Mouse (Mus musculus): ENCODE data around the gene Iqcc. TPM values are rescaled to one million over a fixed set of nuclear protein-coding genes. Genes with fewer than 3 reads are reported as not detected.

The Iqcc gene
- 16.9 TPM for polyA plus RNA-seq (2014; fragmentation: Illumina TruSeq; extraction: RNeasy Lipid Tissue Mini Kit (QIAGEN cat#74804); ENCODE audit: low read depth, low replicate concordance)

DNA sequence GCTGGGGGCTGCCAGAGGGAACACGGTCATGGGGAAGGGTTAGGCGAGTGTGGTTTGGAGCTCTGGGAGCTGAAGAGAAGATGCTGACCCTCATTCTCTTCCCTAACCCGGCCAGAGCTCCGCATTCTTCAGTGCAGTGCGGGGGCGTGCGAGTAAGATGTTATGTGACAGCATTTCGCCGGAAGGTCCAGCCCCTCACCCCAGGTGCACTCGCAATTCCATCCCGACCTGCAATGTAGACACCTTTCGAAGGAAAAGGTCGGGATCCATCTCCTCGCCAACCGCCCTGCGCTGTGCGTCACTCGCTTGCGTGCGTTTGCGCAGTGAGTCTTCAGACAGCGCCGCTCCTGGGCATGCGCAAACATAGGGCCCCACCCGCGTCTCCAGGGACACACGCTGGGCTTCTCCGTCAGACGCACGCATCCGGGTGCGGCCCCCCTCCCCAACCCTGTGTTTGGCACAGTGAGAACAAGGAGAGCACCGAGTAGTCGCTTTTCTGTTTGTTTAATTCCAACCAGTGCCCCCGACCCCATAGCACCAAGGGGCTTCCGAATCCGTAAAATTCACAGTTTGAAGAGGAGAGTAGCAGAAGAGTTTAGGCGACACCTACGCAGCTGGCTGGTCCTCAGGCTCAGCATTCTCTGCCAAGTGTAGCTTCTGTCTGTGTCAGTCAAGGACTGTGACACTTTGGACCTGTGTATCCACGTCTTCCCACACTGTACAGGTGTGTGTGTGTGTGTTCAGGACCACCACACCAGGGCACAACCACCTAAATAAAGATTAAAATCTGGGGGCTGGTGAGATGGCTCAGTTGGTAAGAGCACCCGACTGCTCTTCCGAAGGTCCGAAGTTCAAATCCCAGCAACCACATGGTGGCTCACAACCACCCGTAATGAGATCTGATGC is at the start of gene Iqcc:
Iqcc (minus strand) TSS at position 314 of the 906 bp plus-strand sequence.

DNA sequence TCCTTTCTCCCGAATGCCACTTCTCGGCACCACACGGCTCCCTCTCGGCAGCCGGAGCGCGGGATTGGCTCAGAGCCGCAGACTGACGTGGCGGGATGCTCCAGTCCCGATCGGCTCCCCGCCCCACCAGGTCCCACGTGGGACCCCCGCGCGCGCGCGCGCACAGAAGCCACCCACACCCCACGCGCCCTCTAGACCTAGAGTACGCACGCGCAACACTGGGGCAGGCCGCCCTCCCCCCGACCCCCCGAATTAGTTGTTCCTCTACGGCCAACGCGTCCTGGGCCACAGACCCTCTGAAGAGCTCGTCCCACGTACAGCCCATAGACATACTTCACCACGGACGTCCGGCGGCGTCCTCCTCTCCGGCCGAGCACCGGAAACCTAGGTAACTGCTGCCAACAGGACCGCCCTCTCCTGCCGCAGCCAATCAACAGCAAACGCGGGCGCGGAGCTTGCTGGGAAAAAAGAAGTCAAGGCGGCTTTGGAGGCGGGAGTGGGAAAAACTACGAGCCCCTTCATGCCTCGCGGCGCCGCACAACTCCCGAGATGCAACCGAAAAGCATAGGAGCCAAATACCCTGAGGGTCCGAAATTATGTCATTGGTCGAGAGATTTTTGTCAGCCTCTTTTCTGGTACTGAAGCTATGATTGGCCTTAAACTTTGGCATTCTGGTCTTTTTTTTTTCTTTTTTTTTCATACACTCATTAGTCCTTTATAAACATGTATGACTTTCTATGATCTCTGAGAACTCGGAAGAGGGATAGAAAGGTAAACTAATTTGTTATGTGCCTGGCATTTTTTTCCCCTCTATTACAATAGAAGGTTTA is 22.0 kb upstream of the Iqcc start, which contains the start of gene Txlna:
Txlna (minus strand) TSS at position 428 of the 830 bp plus-strand sequence.

DNA sequence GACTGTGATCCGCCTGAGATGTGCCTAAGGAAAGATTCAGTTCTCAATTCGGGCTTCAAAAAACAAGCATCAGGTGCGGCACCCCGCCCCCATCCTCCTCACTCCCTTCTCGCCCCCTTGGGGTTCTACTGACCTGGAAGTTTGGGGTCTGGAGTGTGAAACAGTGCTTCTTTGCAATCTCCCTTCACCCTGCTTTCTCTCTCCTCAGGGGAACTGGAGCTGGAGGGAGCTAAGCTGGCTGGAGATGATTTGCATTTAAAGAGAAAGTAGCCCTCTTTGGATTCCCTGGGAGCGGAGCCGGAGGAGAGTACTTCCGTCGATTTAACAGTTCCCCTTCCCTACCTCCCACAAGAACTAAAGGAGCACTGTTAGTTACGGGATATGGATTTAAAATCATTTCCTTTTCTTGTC is 4.8 kb upstream of the Iqcc start, which contains the start of gene Ccdc28b:
Ccdc28b (minus strand) TSS at position 267 of the 411 bp plus-strand sequence.

DNA sequence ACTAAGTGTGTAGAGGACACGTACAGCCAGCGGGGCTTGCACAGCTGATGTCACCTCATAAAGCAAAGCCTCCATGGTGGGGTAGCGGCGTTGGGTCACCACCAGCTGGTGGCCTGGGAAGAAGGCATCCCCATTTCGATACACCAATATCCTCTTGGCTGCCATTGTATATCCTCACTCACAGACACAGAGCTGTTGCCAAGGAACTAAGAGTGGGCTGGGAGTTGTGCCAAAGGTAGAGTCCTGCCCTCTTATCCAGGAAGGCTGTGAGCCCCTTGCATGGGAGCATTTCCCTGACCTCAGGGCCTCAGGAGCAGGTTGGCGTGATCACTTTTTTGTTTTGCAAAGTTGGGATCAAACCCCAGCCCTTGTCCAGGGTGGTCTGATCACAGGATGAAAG is 4.8 kb downstream of the Iqcc start, which contains the start of gene Dcdc2b:
Dcdc2b (minus strand) TSS at position 165 of the 400 bp plus-strand sequence.

DNA sequence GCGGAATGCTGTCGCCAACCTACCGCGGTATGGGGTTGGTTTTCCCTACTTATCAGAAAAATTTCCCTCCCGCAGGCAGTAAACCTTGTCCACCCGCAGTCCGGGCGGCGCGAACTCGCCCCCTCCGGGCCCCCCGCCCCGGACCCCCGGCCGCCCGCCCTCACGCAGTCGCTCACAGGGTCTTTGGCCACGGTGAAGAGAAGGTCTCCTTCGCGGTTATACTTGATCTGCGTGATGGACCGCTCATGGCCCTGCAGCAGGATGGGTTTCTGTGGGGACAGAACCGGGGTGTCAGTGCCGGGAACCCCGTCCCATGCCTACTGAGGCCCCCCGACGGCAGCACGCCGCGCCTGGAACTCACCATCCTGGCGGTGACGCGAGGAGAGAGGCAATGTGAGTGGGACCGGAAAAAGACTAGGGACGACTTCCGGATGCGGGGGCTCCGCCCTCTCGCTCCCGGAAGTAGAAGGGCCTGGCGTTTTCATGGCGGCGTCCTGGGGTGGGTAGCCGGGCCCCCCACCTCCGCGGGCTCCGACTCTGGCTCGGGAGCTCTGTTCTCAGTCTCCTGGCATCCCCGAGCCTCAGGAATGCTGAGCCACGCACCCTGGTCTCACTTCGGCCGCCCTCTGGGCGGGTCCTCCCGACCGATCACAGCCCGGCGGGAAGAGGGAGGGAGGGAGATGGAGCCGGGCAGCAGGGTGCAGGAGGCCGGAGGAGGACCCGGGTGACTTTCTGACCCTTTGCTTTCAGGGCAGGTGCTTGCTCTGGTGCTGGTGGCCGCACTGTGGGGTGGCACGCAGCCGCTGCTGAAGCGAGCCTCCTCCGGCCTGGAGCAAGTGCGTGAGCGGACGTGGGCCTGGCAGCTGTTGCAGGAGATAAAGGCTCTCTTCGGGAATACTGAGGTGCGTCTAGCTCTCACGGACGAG is 18.4 kb downstream of the Iqcc start, which contains the start of the genes Eif3i and Tmem234:
Eif3i (minus strand) TSS at position 416 of the 926 bp plus-strand sequence.
Tmem234 (plus strand) TSS at position 436 of the 926 bp plus-strand sequence.

DNA sequence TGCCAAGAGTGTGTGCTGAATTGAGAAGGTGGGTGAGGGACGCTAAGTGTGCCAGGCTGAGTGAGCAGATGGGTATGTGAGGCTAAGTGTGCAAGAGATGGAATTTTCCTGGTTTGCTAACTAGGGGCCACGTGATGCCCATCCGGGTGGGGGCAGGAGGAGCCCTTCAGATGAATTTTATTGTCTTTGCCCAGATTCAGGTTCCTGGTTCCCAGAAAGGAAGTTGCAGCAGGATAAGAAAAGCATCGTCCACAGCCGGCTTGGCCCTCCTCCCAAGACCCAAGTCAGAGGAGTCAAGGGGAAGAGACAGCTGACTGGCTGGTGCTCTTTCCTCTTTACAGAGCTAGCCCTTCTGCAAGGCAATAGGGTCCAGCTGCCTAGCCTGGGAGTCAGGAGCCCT is 40.4 kb downstream of the Iqcc start, which contains the start of gene Fam167b:
Fam167b (minus strand) TSS at position 84 of the 400 bp plus-strand sequence.

DNA sequence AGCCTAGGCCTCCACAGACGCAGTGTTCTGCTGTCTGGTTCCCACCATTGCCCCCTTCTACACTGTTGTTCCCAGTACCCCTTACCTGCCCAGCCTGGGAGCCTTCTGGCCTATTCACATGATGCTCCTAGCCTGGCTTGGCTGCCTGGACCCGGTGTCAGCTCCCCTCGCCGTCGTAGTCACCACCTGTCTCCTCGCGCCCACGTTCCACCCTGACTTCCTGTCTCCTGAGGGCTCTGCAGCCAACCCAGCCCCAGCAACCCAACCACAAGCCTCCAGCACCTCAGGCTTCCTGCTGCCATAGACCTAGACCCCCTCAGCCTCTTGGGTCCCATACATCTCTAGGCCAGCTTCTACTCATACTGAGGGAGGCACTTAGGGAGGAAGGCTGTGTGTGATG is 45.5 kb downstream of the Iqcc start, which contains the start of gene Lck:
Lck (minus strand) TSS at position 212 of the 400 bp plus-strand sequence.

Other genes starting within 250 kb of the Iqcc start
- gene Zbtb8a, start 241.0 kb downstream of the Iqcc start, polyA plus RNA-seq (2014; fragmentation: Illumina TruSeq; extraction: RNeasy Lipid Tissue Mini Kit (QIAGEN cat#74804); ENCODE audit: low read depth, low replicate concordance), result 3.6 TPM
- not detected for gene Zbtb8b, start 178.2 kb downstream of the Iqcc start, polyA plus RNA-seq (2014; fragmentation: Illumina TruSeq; extraction: RNeasy Lipid Tissue Mini Kit (QIAGEN cat#74804); ENCODE audit: low read depth, low replicate concordance)
- gene Bsdc1, start 157.5 kb downstream of the Iqcc start, polyA plus RNA-seq (2014; fragmentation: Illumina TruSeq; extraction: RNeasy Lipid Tissue Mini Kit (QIAGEN cat#74804); ENCODE audit: low read depth, low replicate concordance), result 48.9 TPM
- gene Tssk3, start 128.1 kb downstream of the Iqcc start, polyA plus RNA-seq (2014; fragmentation: Illumina TruSeq; extraction: RNeasy Lipid Tissue Mini Kit (QIAGEN cat#74804); ENCODE audit: low read depth, low replicate concordance), result not detected
- not detected for gene Fam229a, start 127.9 kb downstream of the Iqcc start, polyA plus RNA-seq (2014; fragmentation: Illumina TruSeq; extraction: RNeasy Lipid Tissue Mini Kit (QIAGEN cat#74804); ENCODE audit: low read depth, low replicate concordance)
- gene Marcksl1, start 105.5 kb downstream of the Iqcc start, polyA plus RNA-seq (2014; fragmentation: Illumina TruSeq; extraction: RNeasy Lipid Tissue Mini Kit (QIAGEN cat#74804); ENCODE audit: low read depth, low replicate concordance), result 5.8 TPM
- gene Hdac1, start 76.4 kb downstream of the Iqcc start, polyA plus RNA-seq (2014; fragmentation: Illumina TruSeq; extraction: RNeasy Lipid Tissue Mini Kit (QIAGEN cat#74804); ENCODE audit: low read depth, low replicate concordance), result 25.7 TPM
- 0.68 TPM for gene Lck, start 45.5 kb downstream of the Iqcc start, polyA plus RNA-seq (2014; fragmentation: Illumina TruSeq; extraction: RNeasy Lipid Tissue Mini Kit (QIAGEN cat#74804); ENCODE audit: low read depth, low replicate concordance)
- gene Fam167b, start 40.5 kb downstream of the Iqcc start, polyA plus RNA-seq (2014; fragmentation: Illumina TruSeq; extraction: RNeasy Lipid Tissue Mini Kit (QIAGEN cat#74804); ENCODE audit: low read depth, low replicate concordance), result 0.73 TPM
- 141 TPM for gene Eif3i, start 18.5 kb downstream of the Iqcc start, polyA plus RNA-seq (2014; fragmentation: Illumina TruSeq; extraction: RNeasy Lipid Tissue Mini Kit (QIAGEN cat#74804); ENCODE audit: low read depth, low replicate concordance)
- 78.7 TPM for gene Tmem234, start 18.4 kb downstream of the Iqcc start, polyA plus RNA-seq (2014; fragmentation: Illumina TruSeq; extraction: RNeasy Lipid Tissue Mini Kit (QIAGEN cat#74804); ENCODE audit: low read depth, low replicate concordance)
- gene Dcdc2b, start 4.8 kb downstream of the Iqcc start, polyA plus RNA-seq (2014; fragmentation: Illumina TruSeq; extraction: RNeasy Lipid Tissue Mini Kit (QIAGEN cat#74804); ENCODE audit: low read depth, low replicate concordance), result 2.9 TPM
- 21.7 TPM for gene Ccdc28b, start 4.8 kb upstream of the Iqcc start, polyA plus RNA-seq (2014; fragmentation: Illumina TruSeq; extraction: RNeasy Lipid Tissue Mini Kit (QIAGEN cat#74804); ENCODE audit: low read depth, low replicate concordance)
- gene Txlna, start 22.0 kb upstream of the Iqcc start, polyA plus RNA-seq (2014; fragmentation: Illumina TruSeq; extraction: RNeasy Lipid Tissue Mini Kit (QIAGEN cat#74804); ENCODE audit: low read depth, low replicate concordance), result 25.6 TPM
- 43.9 TPM for gene Kpna6, start 53.7 kb upstream of the Iqcc start, polyA plus RNA-seq (2014; fragmentation: Illumina TruSeq; extraction: RNeasy Lipid Tissue Mini Kit (QIAGEN cat#74804); ENCODE audit: low read depth, low replicate concordance)
- gene Tmem39b, start 77.7 kb upstream of the Iqcc start, polyA plus RNA-seq (2014; fragmentation: Illumina TruSeq; extraction: RNeasy Lipid Tissue Mini Kit (QIAGEN cat#74804); ENCODE audit: low read depth, low replicate concordance), result 4.8 TPM
- gene Khdrbs1, start 123.2 kb upstream of the Iqcc start, polyA plus RNA-seq (2014; fragmentation: Illumina TruSeq; extraction: RNeasy Lipid Tissue Mini Kit (QIAGEN cat#74804); ENCODE audit: low read depth, low replicate concordance), result 35.7 TPM
- gene Ptp4a2, start 192.1 kb upstream of the Iqcc start, polyA plus RNA-seq (2014; fragmentation: Illumina TruSeq; extraction: RNeasy Lipid Tissue Mini Kit (QIAGEN cat#74804); ENCODE audit: low read depth, low replicate concordance), result 235 TPM

Data from heart, adult 10 weeks (tissue).